Mouse (Mus musculus) limb, embryonic 13.5 days (tissue): Measurements from ENCODE around the gene Adamtsl5. TPM values are rescaled to one million over a fixed set of nuclear protein-coding genes. Genes with fewer than 3 reads are reported as not detected.

Source experiments
- ATAC-seq: fragments of 200-750 bp; cut with Nextera tagmentation; 2 replicates; pipeline ENCODE4 v1.8.0; 2017; ENCODE audit warnings: low read depth, moderate number of reproducible peaks, moderate TSS enrichment; ENCODE audit not compliant: low FRiP score
- H3K27ac ChIP-seq: fragments of 300-500 bp; sonication (generic); 2 replicates; pipeline ENCODE4 v1.5.1; 2015; ENCODE audit warnings: inconsistent platforms, mild to moderate bottlenecking, moderate library complexity
- H3K27me3 ChIP-seq: fragments of 300-500 bp; sonication (generic); 2 replicates; pipeline ENCODE4 v1.6.1; 2015; ENCODE audit warnings: mild to moderate bottlenecking, inconsistent platforms
- H3K36me3 ChIP-seq: fragments of 300-500 bp; sonication (generic); 2 replicates; pipeline ENCODE4 v1.6.1; 2015; ENCODE audit warnings: inconsistent platforms, mild to moderate bottlenecking, moderate library complexity
- H3K4me1 ChIP-seq: fragments of 300-500 bp; sonication (generic); 2 replicates; pipeline ENCODE4 v1.6.1; 2015; ENCODE audit warnings: inconsistent platforms
- H3K4me2 ChIP-seq: fragments of 300-500 bp; sonication (generic); replicated peaks from 2 replicates; pipeline ENCODE4 v1.6.1; 2015; ENCODE audit warnings: inconsistent platforms, mild to moderate bottlenecking, moderate library complexity
- H3K4me3 ChIP-seq: fragments of 300-500 bp; sonication (generic); 2 replicates; pipeline ENCODE4 v1.5.1; 2015; ENCODE audit warnings: moderate library complexity, mild to moderate bottlenecking, inconsistent platforms
- H3K9ac ChIP-seq: fragments of 300-500 bp; sonication (generic); 2 replicates; pipeline ENCODE4 v1.6.1; 2015; ENCODE audit warnings: mild to moderate bottlenecking, inconsistent platforms
- H3K9me3 ChIP-seq: fragments of 300-500 bp; sonication (generic); 2 replicates; pipeline ENCODE4 v1.6.1; 2016; ENCODE audit warnings: inconsistent platforms
- WGBS: fragments of 180-500 bp; shearing (Covaris S2); methylation state at CpG from one replicate; pipeline ENCODE4 v1.1.7; 2015; 5-methylcytosine and 5-hydroxymethylcytosine counted together
- polyA plus RNA-seq: library from polyadenylated mRNA; unstranded; fragments of >200 nt; fragmentation: Nextera tagmentation; extraction: Ambion mirVana; gene quantifications from 2 replicates; pipeline ENCODE4 v1.2.1, GENCODE M21; 2015

Adamtsl5 gene
- polyA plus RNA-seq: 2.0 and 2.4 TPM in 2 replicates

- 1% methylated on average over 41 of the region's 42 CpGs for WGBS
- no peaks in the 10 kb centered on the region for H3K36me3 ChIP-seq
- H3K4me2 ChIP-seq: peak within 1 kb of the TSS; percentile 56
- H3K4me3 ChIP-seq: peak within 1 kb of the TSS; percentile 35
- peaks cover 34% of the 10 kb centered on the region for H3K4me1 ChIP-seq
- H3K9ac ChIP-seq: peak within 1 kb of the TSS; percentile 48
- peaks cover 100% of the 10 kb centered on the region for H3K27me3 ChIP-seq
- no peaks in the 10 kb centered on the region for H3K9me3 ChIP-seq
- ATAC-seq: no peak; the same call in 1 of the 2 replicates
- no peak within 1 kb of the TSS for H3K27ac ChIP-seq
Observed at GRCm38 (mm10) chr10:80348244-80348781, at the start of gene Adamtsl5. Gene Adamtsl5, minus strand, starts transcription at chr10:80348412.

GRCm38 (mm10) chr10:80397524-80398173, 49.4 kb upstream of the Adamtsl5 start:
- peak overlapping the region; percentile 73 for H3K4me3 ChIP-seq
- no peaks in the 10 kb centered on the region for H3K27me3 ChIP-seq
- no peaks in the 10 kb centered on the region for H3K9me3 ChIP-seq
- ATAC-seq: no peak
- peak overlapping the region; percentile 97 for H3K9ac ChIP-seq
- H3K4me2 ChIP-seq: peak overlapping the region; percentile 77
- H3K36me3 ChIP-seq: peaks cover 61% of the 10 kb centered on the region
- peak overlapping the region; percentile 99; the same call in 1 of the 2 replicates for H3K27ac ChIP-seq
- 54% methylated on average over 8 of the region's 8 CpGs for WGBS
- H3K4me1 ChIP-seq: peaks cover 30% of the 10 kb centered on the region

GRCm38 (mm10) chr10:80396822-80397523, 48.8 kb upstream of the Adamtsl5 start:
- no peak overlapping the region; the same call in 1 of the 2 replicates for H3K27ac ChIP-seq
- peak overlapping the region; percentile 73 for H3K4me3 ChIP-seq
- WGBS: 89% methylated on average over 11 of the region's 11 CpGs
- no peaks in the 10 kb centered on the region for H3K9me3 ChIP-seq
- no peaks in the 10 kb centered on the region for H3K27me3 ChIP-seq
- H3K4me2 ChIP-seq: peak overlapping the region; percentile 77
- H3K36me3 ChIP-seq: peaks cover 61% of the 10 kb centered on the region
- ATAC-seq: no peak
- H3K4me1 ChIP-seq: peaks cover 30% of the 10 kb centered on the region
- peak overlapping the region; percentile 97 for H3K9ac ChIP-seq

- Histone ChIP-seq H3K9me3 (no peaks in the 10 kb centered on the region), H3K27ac (no peak overlapping the region), H3K4me2 (no peak overlapping the region), H3K4me3 (no peak overlapping the region), H3K4me1 (peaks cover 18% of the 10 kb centered on the region), H3K9ac (peak overlapping the region; percentile 53; the same call in 1 of the 2 replicates), H3K36me3 (peaks cover 69% of the 10 kb centered on the region), H3K27me3 (no peaks in the 10 kb centered on the region)
- WGBS: 94% methylated on average over 35 of the region's 35 CpGs
- ATAC-seq: no peak
Observed at GRCm38 (mm10) chr10:80395025-80395627, 46.9 kb upstream of the Adamtsl5 start.

- no peaks in the 10 kb centered on the region for H3K9me3 ChIP-seq
- no peak overlapping the region for H3K27ac ChIP-seq
- ATAC-seq: no peak
- H3K9ac ChIP-seq: no peak overlapping the region
- H3K4me3 ChIP-seq: no peak overlapping the region
- no peak overlapping the region for H3K4me2 ChIP-seq
- 89% methylated on average over 5 of the region's 5 CpGs for whole genome bisulfite sequencing
- peaks cover 23% of the 10 kb centered on the region for H3K4me1 ChIP-seq
- H3K27me3 ChIP-seq: no peaks in the 10 kb centered on the region
- H3K36me3 ChIP-seq: peaks cover 71% of the 10 kb centered on the region
Observed at GRCm38 (mm10) chr10:80392687-80393086, 44.5 kb upstream of the Adamtsl5 start.

- Histone ChIP-seq H3K9me3 (no peaks in the 10 kb centered on the region), H3K27me3 (no peaks in the 10 kb centered on the region), H3K4me3 (no peak overlapping the region), H3K27ac (no peak overlapping the region), H3K4me1 (peaks cover 12% of the 10 kb centered on the region), H3K36me3 (peaks cover 58% of the 10 kb centered on the region), H3K4me2 (no peak overlapping the region), H3K9ac (no peak overlapping the region)
- WGBS: 85% methylated on average over 9 of the region's 9 CpGs
- no peak for ATAC-seq
Observed at GRCm38 (mm10) chr10:80390697-80391096, 42.5 kb upstream of the Adamtsl5 start.

- no peak for ATAC-seq
- peaks cover 52% of the 10 kb centered on the region for H3K36me3 ChIP-seq
Observed at GRCm38 (mm10) chr10:80389185-80389708, 41.0 kb upstream of the Adamtsl5 start.

GRCm38 (mm10) chr10:80388731-80389130, 40.5 kb upstream of the Adamtsl5 start:
- H3K4me2 ChIP-seq: peak overlapping the region; percentile 95; the same call in 1 of the 2 replicates
- no peaks in the 10 kb centered on the region for H3K9me3 ChIP-seq
- peak overlapping the region; percentile 97; the same call in 1 of the 2 replicates for H3K4me3 ChIP-seq
- H3K4me1 ChIP-seq: peaks cover 32% of the 10 kb centered on the region
- 23% methylated on average over 2 of the region's 2 CpGs for WGBS
- no peak overlapping the region for H3K27ac ChIP-seq
- peaks cover 52% of the 10 kb centered on the region for H3K36me3 ChIP-seq
- H3K27me3 ChIP-seq: no peaks in the 10 kb centered on the region
- no peak for ATAC-seq
- H3K9ac ChIP-seq: peak overlapping the region; percentile 78; the same call in 1 of the 2 replicates

More at GRCm38 (mm10) chr10:80389185-80389708, 41.0 kb upstream of the Adamtsl5 start:
- H3K9ac ChIP-seq: no peak overlapping the region
- no peaks in the 10 kb centered on the region for H3K9me3 ChIP-seq
- no peak overlapping the region for H3K27ac ChIP-seq
- peaks cover 27% of the 10 kb centered on the region for H3K4me1 ChIP-seq
- H3K4me2 ChIP-seq: no peak overlapping the region
- no peaks in the 10 kb centered on the region for H3K27me3 ChIP-seq
- no peak overlapping the region for H3K4me3 ChIP-seq
- 70% methylated on average over 4 of the region's 4 CpGs for WGBS

GRCm38 (mm10) chr10:80387522-80387959, 39.3 kb upstream of the Adamtsl5 start, which contains the start of gene Mex3d:
Gene Mex3d, minus strand, starts transcription at chr10:80387659.
- peaks cover 41% of the 10 kb centered on the region for H3K4me1 ChIP-seq
- H3K27ac ChIP-seq: peak within 1 kb of the TSS; percentile 80
- peak within 1 kb of the TSS; percentile 97 for H3K4me3 ChIP-seq
- WGBS: 0% methylated on average over 8 of the region's 61 CpGs
- peak within 1 kb of the TSS; percentile 99 for H3K9ac ChIP-seq
- H3K9me3 ChIP-seq: no peaks in the 10 kb centered on the region
- H3K27me3 ChIP-seq: no peaks in the 10 kb centered on the region
- peaks cover 52% of the 10 kb centered on the region for H3K36me3 ChIP-seq
- peak; percentile 45 for ATAC-seq
- peak within 1 kb of the TSS; percentile 95 for H3K4me2 ChIP-seq

GRCm38 (mm10) chr10:80386735-80387471, 38.7 kb upstream of the Adamtsl5 start:
- H3K4me1 ChIP-seq: peaks cover 41% of the 10 kb centered on the region

More at GRCm38 (mm10) chr10:80386735-80387471, 38.7 kb upstream of the Adamtsl5 start:
- no peaks in the 10 kb centered on the region for H3K9me3 ChIP-seq
- H3K27me3 ChIP-seq: no peaks in the 10 kb centered on the region
- peak overlapping the region; percentile 80 for H3K27ac ChIP-seq
- peaks cover 52% of the 10 kb centered on the region for H3K36me3 ChIP-seq
- peak overlapping the region; percentile 95 for H3K4me2 ChIP-seq
- peak overlapping the region; percentile 99 for H3K9ac ChIP-seq
- H3K4me3 ChIP-seq: peak overlapping the region; percentile 97
- under 1% methylated on average over 78 of the region's 94 CpGs for WGBS
- ATAC-seq: 0 out of 2 replicates have a peak, but pooled peaks have one; percentile 0
